Mouse (Mus musculus): ENCODE results near the gene Gm16485. TPM values are rescaled to one million over a fixed set of nuclear protein-coding genes. Genes with fewer than 3 reads are reported as not detected.

Gene Gm16485
- not detected for polyA plus RNA-seq (2014; fragmentation: Illumina TruSeq; extraction: RNeasy Lipid Tissue Mini Kit (QIAGEN cat#74804); ENCODE audit: low read depth, low replicate concordance)

GRCm38 (mm10) chr9:8971491-8971890, at the start of gene Gm16485:
TSS of gene Gm16485 (plus strand) at chr9:8971791.

Other genes with a start within 250 kb of the Gm16485 start
- gene Pgr, start 72.0 kb upstream of the Gm16485 start, polyA plus RNA-seq (2014; fragmentation: Illumina TruSeq; extraction: RNeasy Lipid Tissue Mini Kit (QIAGEN cat#74804); ENCODE audit: low read depth, low replicate concordance): not detected

All from liver, adult 10 weeks (tissue).